In the genomic region with DNA sequence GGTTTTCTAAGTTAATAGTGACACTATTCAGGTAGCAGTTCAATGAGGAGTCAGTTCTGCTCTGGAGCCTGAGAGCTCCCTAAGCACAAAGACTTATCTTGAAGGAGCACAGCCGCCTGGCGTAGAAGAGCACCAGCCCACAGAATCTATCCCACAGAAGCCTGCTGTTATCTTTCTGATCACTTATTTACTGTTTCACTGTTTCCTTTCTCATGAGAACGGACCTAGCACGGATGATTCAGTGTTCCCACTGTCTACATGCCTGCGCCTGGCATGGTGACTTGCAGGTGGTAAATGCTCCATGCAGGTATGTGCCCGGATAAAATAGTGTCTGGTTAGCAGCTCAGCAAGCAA, we compare ENCODE assay signal across 14 mouse cellular contexts. TPM values are rescaled to one million over a fixed set of nuclear protein-coding genes. Genes with fewer than 3 reads are reported as not detected.
DNase-seq lines count a peak whose midpoint lies in the region; ATAC-seq and TF ChIP-seq lines count a peak whose summit lies in the region.
"Had no signal": no experiment of that assay in that cellular context is flagged by ENCODE, and none has a peak within 500 bp of the region (broad histone marks: within the 10 kb centered on the region; RNA-seq: fewer than 3 reads in every experiment).

No protein-coding gene starts in this region.

- DNase-seq in lung, postnatal 0 days (ENCODE audit: low spot score), result no peak
- DNase-seq in lung, postnatal 25 days (ENCODE audit: low spot score), result no peak
- peak; percentile 70 for DNase-seq in c-Kit-positive CD71-positive TER-119-negative erythroid progenitor cells, embryonic 14.5 days (ENCODE audit: low read depth)
- peak; percentile 61 for DNase-seq in liver
- DNase-seq in layer of hippocampus, adult 18-20 months (ENCODE audit: low spot score in 2 of 2), result no peak
- no peak for DNase-seq in adrenal gland, postnatal 14 days
- DNase-seq in frontal cortex, adult 2 months (ENCODE audit: extremely low spot score in 1 of 2, low spot score in 1 of 2), result no peak
- DNase-seq: cerebellum, postnatal 14 days; layer of hippocampus, postnatal 36 days had no signal

- H3K36me3 ChIP-seq in lung, postnatal 0 days (ENCODE audit: insufficient read depth, low read length), result no peaks in the 10 kb centered on the region
- H3K36me3 ChIP-seq: heart, embryonic 15.5 days; midbrain, embryonic 12.5 days had no signal

- no peak overlapping the region for H3K4me3 ChIP-seq in lung, postnatal 0 days (ENCODE audit: low read depth, low read length)
- H3K4me3 ChIP-seq: heart, embryonic 15.5 days; midbrain, embryonic 12.5 days had no signal

- H3K4me1 ChIP-seq in lung, postnatal 0 days (ENCODE audit: insufficient read depth, low read depth, low read length), result no peaks in the 10 kb centered on the region
- H3K4me1 ChIP-seq: midbrain, embryonic 12.5 days had no signal

- ATAC-seq in lung, postnatal 0 days, result 0 out of 2 replicates have a peak, but pooled peaks have one; percentile 3
- peak; percentile 78 for ATAC-seq in megakaryocyte progenitor cell, adult 5-6 weeks (replicated peaks; ENCODE audit: poor library complexity)
- ATAC-seq: Patski had no signal

- H3K4me2 ChIP-seq in lung, postnatal 0 days (replicated peaks; ENCODE audit: low read depth, low read length), result no peak overlapping the region
- H3K4me2 ChIP-seq: heart, embryonic 15.5 days; hindbrain, embryonic 14.5 days; midbrain, embryonic 12.5 days had no signal

- no peak for TF ChIP-seq EP300 in lung, postnatal 0 days (IDR thresholded peaks at IDR 0.05)

- no peak overlapping the region for H3K27ac ChIP-seq in lung, postnatal 0 days (ENCODE audit: low read length)
- H3K27ac ChIP-seq: heart, embryonic 15.5 days; hindbrain, embryonic 14.5 days; midbrain, embryonic 12.5 days had no signal

- WGBS in lung, postnatal 0 days, result 39% methylated on average over 6 of the region's 6 CpGs

- no peaks in the 10 kb centered on the region for H3K27me3 ChIP-seq in lung, postnatal 0 days (replicated peaks; ENCODE audit: insufficient read depth, low read length)
- H3K27me3 ChIP-seq: heart, embryonic 15.5 days; midbrain, embryonic 12.5 days; Patski had no signal

- H3K9me3 ChIP-seq in lung, postnatal 0 days (ENCODE audit: low read length), result no peaks in the 10 kb centered on the region
- H3K9me3 ChIP-seq: heart, embryonic 15.5 days; midbrain, embryonic 12.5 days had no signal

- H3K9ac ChIP-seq in lung, postnatal 0 days (replicated peaks; ENCODE audit: low read depth), result no peak overlapping the region
- H3K9ac ChIP-seq: heart, embryonic 15.5 days; hindbrain, embryonic 14.5 days; midbrain, embryonic 12.5 days had no signal

- TF ChIP-seq CTCF in lung, postnatal 0 days (IDR thresholded peaks at IDR 0.05), result no peak

RNA-seq across cellular contexts. Expression of gene Nfkb1, which starts 27.8 kb away (rescaled TPM):
- polyA plus RNA-seq in lung, postnatal 0 days (2015; fragmentation: Nextera tagmentation; extraction: Ambion mirVana), result 35.9 and 40.5 TPM in 2 replicates
- total RNA-seq in megakaryocyte progenitor cell, adult 5-6 weeks (2015), result 58.7 and 65.3 TPM in 2 replicates
- 109 and 110 TPM in 2 replicates for total RNA-seq in megakaryocyte progenitor cell, adult 5-6 weeks (2017)
- 10 to 100 TPM; 21.4 to 21.7 TPM for total RNA-seq in layer of hippocampus, adult 18-20 months (2021)
- total RNA-seq in adrenal gland, postnatal 14 days (2021), result 55.2 and 62.9 TPM in 2 replicates
- polyA plus RNA-seq in frontal cortex, adult 2 months (2012; rRNA removed), result 23.4 and 24.0 TPM in 2 replicates

Comparison
In these comparisons a context has a peak if more than half of its experiments do, and no peak if none do; other contexts are left out.
1. DNase-seq: peak in c-Kit-positive CD71-positive TER-119-negative erythroid progenitor cells, embryonic 14.5 days (single experiment) and liver (single experiment); none in lung, postnatal 0 days (single experiment), lung, postnatal 25 days (single experiment), layer of hippocampus, adult 18-20 months (0 of 2), adrenal gland, postnatal 14 days (single experiment) and frontal cortex, adult 2 months (0 of 2).